Mouse (Mus musculus): ENCODE measurements around the gene Chid1. TPM values are rescaled to one million over a fixed set of nuclear protein-coding genes. Genes with fewer than 3 reads are reported as not detected.

The Chid1 gene
- polyA plus RNA-seq, 1 experiment from 2014 or later: 15.6 TPM

DNA sequence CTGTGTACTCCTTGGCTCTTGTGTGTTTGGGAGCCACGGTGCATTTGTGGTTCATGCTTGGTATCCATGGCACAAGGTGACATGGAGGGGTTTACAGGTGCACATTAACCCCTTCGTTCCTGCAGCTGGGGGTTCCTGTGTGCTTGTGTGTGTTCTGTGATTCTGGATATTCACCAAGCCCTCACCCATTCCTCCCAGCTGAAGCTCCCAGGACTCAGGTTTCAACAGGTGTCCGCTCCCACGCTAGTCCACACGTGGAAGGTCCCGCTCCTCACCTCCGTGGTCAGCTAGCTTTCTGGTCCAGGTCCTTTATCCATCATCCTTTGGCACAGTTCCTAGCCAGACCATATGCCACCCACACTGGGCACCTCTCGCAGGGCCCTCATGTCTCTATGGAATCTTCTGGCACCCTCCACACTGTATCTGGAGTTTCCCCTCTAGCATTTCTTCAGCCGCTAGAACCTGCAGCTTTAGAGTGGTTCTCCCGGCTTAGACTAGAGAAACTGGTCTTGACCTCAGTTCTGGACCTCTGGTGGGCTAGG, 73.0 kb downstream of the Chid1 start:
- Histone ChIP-seq H3K4me1 (ENCODE audit: insufficient read depth, low read depth, low read length) (peaks cover 45% of the 10 kb centered on the region; the same call in 1 of the 2 replicates), H3K27ac (ENCODE audit: low read length) (peak overlapping the region; percentile 95), H3K4me3 (ENCODE audit: low read depth, low read length) (peak overlapping the region; percentile 74), H3K36me3 (ENCODE audit: insufficient read depth, low read length) (peaks cover 11% of the 10 kb centered on the region), H3K4me2 (replicated peaks; ENCODE audit: low read depth, low read length) (peak overlapping the region; percentile 65), H3K9me3 (ENCODE audit: low read length) (no peaks in the 10 kb centered on the region), H3K9ac (replicated peaks; ENCODE audit: low read depth) (peak overlapping the region; percentile 83), H3K27me3 (replicated peaks; ENCODE audit: insufficient read depth, low read length) (no peaks in the 10 kb centered on the region; the same call in 1 of the 2 replicates)
- DNase-seq (ENCODE audit: low spot score) (peak; percentile 14), ATAC-seq (no peak)
- WGBS: 55% methylated on average over 10 of the region's 10 CpGs
- TF ChIP-seq CTCF (IDR thresholded peaks at IDR 0.05) (no peak), EP300 (IDR thresholded peaks at IDR 0.05) (no peak)

- ATAC-seq (no peak), DNase-seq (ENCODE audit: low spot score) (peak; percentile 51)
- H3K9me3 ChIP-seq (ENCODE audit: low read length): no peaks in the 10 kb centered on the region
- H3K4me3 ChIP-seq (ENCODE audit: low read depth, low read length): no peak overlapping the region
- 73% methylated on average over 7 of the region's 7 CpGs for WGBS
- peaks cover 47% of the 10 kb centered on the region for H3K4me1 ChIP-seq (ENCODE audit: insufficient read depth, low read depth, low read length)
- H3K27ac ChIP-seq (ENCODE audit: low read length): no peak overlapping the region
- H3K4me2 ChIP-seq (replicated peaks; ENCODE audit: low read depth, low read length): no peak overlapping the region
- no peak overlapping the region for H3K9ac ChIP-seq (replicated peaks; ENCODE audit: low read depth)
- no peaks in the 10 kb centered on the region; the same call in 1 of the 2 replicates for H3K27me3 ChIP-seq (replicated peaks; ENCODE audit: insufficient read depth, low read length)
- TF ChIP-seq EP300 (IDR thresholded peaks at IDR 0.05) (no peak), CTCF (IDR thresholded peaks at IDR 0.05) (no peak)
- peaks cover 6% of the 10 kb centered on the region for H3K36me3 ChIP-seq (ENCODE audit: insufficient read depth, low read length)
These were observed 73.6 kb downstream of the Chid1 start for GRCm38 (mm10) chr7:141466045-141466394.

GRCm38 (mm10) chr7:141465388-141466044, 74.1 kb downstream of the Chid1 start:
- H3K9ac ChIP-seq (replicated peaks; ENCODE audit: low read depth): no peak overlapping the region
- DNase-seq (ENCODE audit: low spot score) (peak; percentile 11), ATAC-seq (no peak)
- H3K4me3 ChIP-seq (ENCODE audit: low read depth, low read length): no peak overlapping the region
- WGBS: 38% methylated on average over 10 of the region's 10 CpGs
- H3K9me3 ChIP-seq (ENCODE audit: low read length): no peaks in the 10 kb centered on the region
- H3K36me3 ChIP-seq (ENCODE audit: insufficient read depth, low read length): 0 out of 2 replicates have a peak, but pooled peaks cover 1% of the 10 kb centered on the region
- TF ChIP-seq CTCF (IDR thresholded peaks at IDR 0.05) (no peak), EP300 (IDR thresholded peaks at IDR 0.05) (no peak)
- H3K27ac ChIP-seq (ENCODE audit: low read length): no peak overlapping the region
- H3K4me2 ChIP-seq (replicated peaks; ENCODE audit: low read depth, low read length): 0 out of 2 replicates have a peak overlapping the region, but pooled peaks have one; percentile 54
- no peaks in the 10 kb centered on the region; the same call in 1 of the 2 replicates for H3K27me3 ChIP-seq (replicated peaks; ENCODE audit: insufficient read depth, low read length)
- peaks cover 52% of the 10 kb centered on the region for H3K4me1 ChIP-seq (ENCODE audit: insufficient read depth, low read depth, low read length)

GRCm38 (mm10) chr7:141464603-141465201, 75.0 kb downstream of the Chid1 start:
- Histone ChIP-seq H3K36me3 (ENCODE audit: insufficient read depth, low read length) (peaks cover under 1% of the 10 kb centered on the region; the same call in 1 of the 2 replicates), H3K9me3 (ENCODE audit: low read length) (no peaks in the 10 kb centered on the region), H3K4me2 (replicated peaks; ENCODE audit: low read depth, low read length) (peak overlapping the region; percentile 54), H3K4me3 (ENCODE audit: low read depth, low read length) (peak overlapping the region; percentile 28), H3K27me3 (replicated peaks; ENCODE audit: insufficient read depth, low read length) (no peaks in the 10 kb centered on the region; the same call in 1 of the 2 replicates), H3K27ac (ENCODE audit: low read length) (peak overlapping the region; percentile 86), H3K9ac (replicated peaks; ENCODE audit: low read depth) (peak overlapping the region; percentile 46), H3K4me1 (ENCODE audit: insufficient read depth, low read depth, low read length) (peaks cover 53% of the 10 kb centered on the region)
- peak; percentile 44 for DNase-seq (ENCODE audit: low spot score)
- no peak for ATAC-seq
- 12% methylated on average over 38 of the region's 38 CpGs for WGBS
- TF ChIP-seq EP300 (IDR thresholded peaks at IDR 0.05) (no peak), CTCF (IDR thresholded peaks at IDR 0.05) (no peak)

GRCm38 (mm10) chr7:141463824-141464602, 75.6 kb downstream of the Chid1 start:
- Histone ChIP-seq H3K4me1 (ENCODE audit: insufficient read depth, low read depth, low read length) (peaks cover 49% of the 10 kb centered on the region), H3K9me3 (ENCODE audit: low read length) (no peaks in the 10 kb centered on the region), H3K9ac (replicated peaks; ENCODE audit: low read depth) (peak overlapping the region; percentile 46), H3K4me2 (replicated peaks; ENCODE audit: low read depth, low read length) (peak overlapping the region; percentile 54), H3K4me3 (ENCODE audit: low read depth, low read length) (peak overlapping the region; percentile 28), H3K27me3 (replicated peaks; ENCODE audit: insufficient read depth, low read length) (no peaks in the 10 kb centered on the region; the same call in 1 of the 2 replicates), H3K27ac (ENCODE audit: low read length) (peak overlapping the region; percentile 89), H3K36me3 (ENCODE audit: insufficient read depth, low read length) (peaks cover 7% of the 10 kb centered on the region; the same call in 1 of the 2 replicates)
- DNase-seq (ENCODE audit: low spot score) (peak; percentile 83), ATAC-seq (peak; percentile 5)
- TF ChIP-seq EP300 (IDR thresholded peaks at IDR 0.05) (peak; percentile 85), CTCF (IDR thresholded peaks at IDR 0.05) (no peak)
- WGBS: 23% methylated on average over 12 of the region's 12 CpGs
